Mouse (Mus musculus) midbrain, embryonic 15.5 days (tissue): Measurements from ENCODE around the gene Marveld1. TPM values are rescaled to one million over a fixed set of nuclear protein-coding genes. Genes with fewer than 3 reads are reported as not detected.
A peak's percentile ranks its signal among the peaks of the same experiment; 100 is the strongest.

Source experiments
- ATAC-seq: fragments of 200-750 bp; cut with Nextera tagmentation; replicated peaks from 2 replicates; pipeline ENCODE4 v1.8.0; 2017; ENCODE audit warnings: moderate TSS enrichment
- H3K27ac ChIP-seq: fragments of 300-500 bp; sonication (generic); 2 replicates; pipeline ENCODE4 v1.5.1; 2015; ENCODE audit warnings: mild to moderate bottlenecking, inconsistent platforms
- H3K27me3 ChIP-seq: fragments of 300-500 bp; sonication (generic); replicated peaks from 2 replicates; pipeline ENCODE4 v1.6.1; 2015; ENCODE audit warnings: inconsistent platforms
- H3K36me3 ChIP-seq: fragments of 300-500 bp; sonication (generic); replicated peaks from 2 replicates; pipeline ENCODE4 v1.6.1; 2015; ENCODE audit warnings: inconsistent platforms
- H3K4me1 ChIP-seq: fragments of 300-500 bp; sonication (generic); 2 replicates; pipeline ENCODE4 v1.6.1; 2015; ENCODE audit warnings: inconsistent platforms
- H3K4me2 ChIP-seq: fragments of 300-500 bp; sonication (generic); 2 replicates; pipeline ENCODE4 v1.6.1; 2015; ENCODE audit warnings: inconsistent platforms, mild to moderate bottlenecking, moderate library complexity
- H3K4me3 ChIP-seq: fragments of 300-500 bp; sonication (generic); 2 replicates; pipeline ENCODE4 v1.5.1; 2015; ENCODE audit warnings: mild to moderate bottlenecking, inconsistent platforms
- H3K9ac ChIP-seq: fragments of 300-500 bp; sonication (generic); 2 replicates; pipeline ENCODE4 v1.6.1; 2015; ENCODE audit warnings: mild to moderate bottlenecking, inconsistent platforms
- H3K9me3 ChIP-seq: fragments of 300-500 bp; sonication (generic); 2 replicates; pipeline ENCODE4 v1.6.1; 2016; ENCODE audit warnings: inconsistent platforms
- whole genome bisulfite sequencing: fragments of 180-500 bp; shearing (Covaris S2); methylation state at CpG from one replicate; pipeline ENCODE4 v1.1.7; 2015; ENCODE audit warnings: mixed read lengths; 5-methylcytosine and 5-hydroxymethylcytosine counted together
- polyA plus RNA-seq: library from polyadenylated mRNA; unstranded; fragments of >200 nt; fragmentation: Nextera tagmentation; extraction: Ambion mirVana; gene quantifications from 2 replicates; pipeline ENCODE4 v1.2.1, GENCODE M21; 2015

Gene Marveld1
- polyA plus RNA-seq: 2.9 and 4.6 TPM in 2 replicates

GRCm38 (mm10) chr19:42147170-42147768 is at the start of gene Marveld1:
Gene Marveld1, plus strand, starts transcription at chr19:42147400.
- peaks cover 19% of the 10 kb centered on the region for H3K4me1 ChIP-seq
- peak within 1 kb of the TSS; percentile 65 for H3K27ac ChIP-seq
- H3K4me3 ChIP-seq: peak within 1 kb of the TSS; percentile 56
- peak within 1 kb of the TSS; percentile 60 for H3K9ac ChIP-seq
- WGBS: under 1% methylated on average over 32 of the region's 57 CpGs
- peak; percentile 38 for ATAC-seq
- H3K4me2 ChIP-seq: peak within 1 kb of the TSS; percentile 85
- peaks cover 18% of the 10 kb centered on the region for H3K27me3 ChIP-seq
- no peaks in the 10 kb centered on the region for H3K9me3 ChIP-seq
- no peaks in the 10 kb centered on the region for H3K36me3 ChIP-seq

- H3K9me3 ChIP-seq: no peaks in the 10 kb centered on the region
- ATAC-seq: no peak
- 92% methylated on average over 3 of the region's 3 CpGs for WGBS
Measured at GRCm38 (mm10) chr19:42099406-42099805, 47.8 kb upstream of the Marveld1 start.

GRCm38 (mm10) chr19:42104681-42105080 is 42.5 kb upstream of the Marveld1 start:
- 0 out of 2 replicates have a peak, but pooled peaks cover 10% of the 10 kb centered on the region for H3K36me3 ChIP-seq
- WGBS: 94% methylated on average over 9 of the region's 9 CpGs

More at GRCm38 (mm10) chr19:42099406-42099805, 47.8 kb upstream of the Marveld1 start:
- Histone ChIP-seq H3K4me3 (no peak overlapping the region), H3K4me2 (no peak overlapping the region), H3K27me3 (no peaks in the 10 kb centered on the region), H3K9ac (no peak overlapping the region), H3K4me1 (peaks cover 2% of the 10 kb centered on the region; the same call in 1 of the 2 replicates), H3K36me3 (0 out of 2 replicates have a peak, but pooled peaks cover 3% of the 10 kb centered on the region), H3K27ac (no peak overlapping the region)

GRCm38 (mm10) chr19:42115783-42116335 is 31.3 kb upstream of the Marveld1 start:
- H3K27me3 ChIP-seq: no peaks in the 10 kb centered on the region
- H3K4me3 ChIP-seq: no peak overlapping the region
- H3K36me3 ChIP-seq: peaks cover 36% of the 10 kb centered on the region
- H3K9me3 ChIP-seq: no peaks in the 10 kb centered on the region
- no peak overlapping the region for H3K9ac ChIP-seq
- WGBS: 94% methylated on average over 4 of the region's 4 CpGs
- H3K4me2 ChIP-seq: no peak overlapping the region
- no peak for ATAC-seq
- H3K27ac ChIP-seq: no peak overlapping the region
- no peaks in the 10 kb centered on the region for H3K4me1 ChIP-seq

More at GRCm38 (mm10) chr19:42104681-42105080, 42.5 kb upstream of the Marveld1 start:
- no peaks in the 10 kb centered on the region for H3K27me3 ChIP-seq
- no peak overlapping the region for H3K27ac ChIP-seq
- no peaks in the 10 kb centered on the region for H3K9me3 ChIP-seq
- no peak overlapping the region for H3K4me2 ChIP-seq
- H3K4me3 ChIP-seq: no peak overlapping the region
- no peak overlapping the region for H3K9ac ChIP-seq
- H3K4me1 ChIP-seq: no peaks in the 10 kb centered on the region
- no peak for ATAC-seq

- Histone ChIP-seq H3K4me1 (no peaks in the 10 kb centered on the region), H3K4me2 (no peak overlapping the region), H3K27ac (no peak overlapping the region), H3K9me3 (no peaks in the 10 kb centered on the region), H3K27me3 (no peaks in the 10 kb centered on the region), H3K9ac (no peak overlapping the region), H3K4me3 (no peak overlapping the region), H3K36me3 (peaks cover 45% of the 10 kb centered on the region)
- WGBS: 98% methylated on average over 9 of the region's 9 CpGs
- no peak for ATAC-seq
Measured at GRCm38 (mm10) chr19:42118142-42118541, 29.1 kb upstream of the Marveld1 start.

GRCm38 (mm10) chr19:42118596-42118995 is 28.6 kb upstream of the Marveld1 start:
- Histone ChIP-seq H3K27ac (no peak overlapping the region), H3K27me3 (no peaks in the 10 kb centered on the region), H3K4me3 (no peak overlapping the region), H3K36me3 (peaks cover 47% of the 10 kb centered on the region), H3K9me3 (no peaks in the 10 kb centered on the region), H3K9ac (no peak overlapping the region), H3K4me2 (no peak overlapping the region), H3K4me1 (no peaks in the 10 kb centered on the region)
- 88% methylated on average over 5 of the region's 5 CpGs for WGBS
- no peak for ATAC-seq

- ATAC-seq: no peak
Measured at GRCm38 (mm10) chr19:42120451-42120850, 26.7 kb upstream of the Marveld1 start.

GRCm38 (mm10) chr19:42124684-42125083 is 22.5 kb upstream of the Marveld1 start:
- Histone ChIP-seq H3K4me3 (no peak overlapping the region), H3K9me3 (no peaks in the 10 kb centered on the region), H3K4me1 (peaks cover 16% of the 10 kb centered on the region), H3K27me3 (0 out of 2 replicates have a peak, but pooled peaks cover 6% of the 10 kb centered on the region), H3K36me3 (peaks cover 25% of the 10 kb centered on the region), H3K27ac (no peak overlapping the region), H3K9ac (no peak overlapping the region), H3K4me2 (no peak overlapping the region)
- WGBS: 86% methylated on average over 13 of the region's 13 CpGs
- ATAC-seq: no peak

More at GRCm38 (mm10) chr19:42120451-42120850, 26.7 kb upstream of the Marveld1 start:
- H3K4me1 ChIP-seq: no peaks in the 10 kb centered on the region
- no peak overlapping the region for H3K4me2 ChIP-seq
- H3K9ac ChIP-seq: no peak overlapping the region
- no peaks in the 10 kb centered on the region for H3K27me3 ChIP-seq
- H3K9me3 ChIP-seq: no peaks in the 10 kb centered on the region
- no peak overlapping the region for H3K27ac ChIP-seq
- H3K4me3 ChIP-seq: no peak overlapping the region
- peaks cover 39% of the 10 kb centered on the region for H3K36me3 ChIP-seq
- 93% methylated on average over 8 of the region's 8 CpGs for WGBS

- H3K36me3 ChIP-seq: peaks cover 16% of the 10 kb centered on the region
- H3K4me2 ChIP-seq: no peak overlapping the region
- no peak overlapping the region for H3K4me3 ChIP-seq
- H3K27me3 ChIP-seq: 0 out of 2 replicates have a peak, but pooled peaks cover 10% of the 10 kb centered on the region
- H3K27ac ChIP-seq: no peak overlapping the region
- no peaks in the 10 kb centered on the region for H3K9me3 ChIP-seq
- H3K4me1 ChIP-seq: peaks cover 21% of the 10 kb centered on the region
- no peak overlapping the region for H3K9ac ChIP-seq
- no peak for ATAC-seq
- WGBS: 87% methylated on average over 11 of the region's 11 CpGs
Measured at GRCm38 (mm10) chr19:42125501-42126218, 21.5 kb upstream of the Marveld1 start.

- Histone ChIP-seq H3K9me3 (no peaks in the 10 kb centered on the region), H3K27ac (no peak overlapping the region), H3K4me2 (no peak overlapping the region), H3K4me1 (peaks cover 21% of the 10 kb centered on the region), H3K4me3 (no peak overlapping the region), H3K9ac (no peak overlapping the region), H3K36me3 (peaks cover 11% of the 10 kb centered on the region), H3K27me3 (0 out of 2 replicates have a peak, but pooled peaks cover 10% of the 10 kb centered on the region)
- WGBS: 89% methylated on average over 6 of the region's 6 CpGs
- no peak for ATAC-seq
Measured at GRCm38 (mm10) chr19:42126219-42126605, 21.0 kb upstream of the Marveld1 start.

GRCm38 (mm10) chr19:42127024-42127423 is 20.2 kb upstream of the Marveld1 start:
- H3K9me3 ChIP-seq: no peaks in the 10 kb centered on the region
- no peak overlapping the region for H3K4me3 ChIP-seq
- no peak overlapping the region for H3K4me2 ChIP-seq
- peaks cover 21% of the 10 kb centered on the region for H3K4me1 ChIP-seq
- H3K9ac ChIP-seq: no peak overlapping the region
- 0 out of 2 replicates have a peak, but pooled peaks cover 11% of the 10 kb centered on the region for H3K36me3 ChIP-seq
- H3K27ac ChIP-seq: no peak overlapping the region
- whole genome bisulfite sequencing: 87% methylated on average over 5 of the region's 5 CpGs
- ATAC-seq: no peak
- H3K27me3 ChIP-seq: 0 out of 2 replicates have a peak, but pooled peaks cover 10% of the 10 kb centered on the region

- peak overlapping the region; percentile 62 for H3K9ac ChIP-seq
- no peaks in the 10 kb centered on the region for H3K9me3 ChIP-seq
- peaks cover 21% of the 10 kb centered on the region for H3K4me1 ChIP-seq
- no peak for ATAC-seq
- 0 out of 2 replicates have a peak, but pooled peaks cover 10% of the 10 kb centered on the region for H3K27me3 ChIP-seq
- 0 out of 2 replicates have a peak, but pooled peaks cover 6% of the 10 kb centered on the region for H3K36me3 ChIP-seq
- H3K4me3 ChIP-seq: peak overlapping the region; percentile 66
- peak overlapping the region; percentile 58; the same call in 1 of the 2 replicates for H3K27ac ChIP-seq
- peak overlapping the region; percentile 99 for H3K4me2 ChIP-seq
- 5% methylated on average over 23 of the region's 23 CpGs for WGBS
Measured at GRCm38 (mm10) chr19:42128052-42128740, 19.0 kb upstream of the Marveld1 start.
